Mouse (Mus musculus) hindbrain, embryonic 14.5 days (tissue): ENCODE results near the gene Itih5. TPM values are rescaled to one million over a fixed set of nuclear protein-coding genes. Genes with fewer than 3 reads are reported as not detected.

Source experiments
- ATAC-seq: fragments of 200-750 bp; cut with Nextera tagmentation; 2 replicates; pipeline ENCODE4 v1.8.0; 2017; ENCODE audit warnings: moderate number of reproducible peaks, mild to moderate bottlenecking, moderate TSS enrichment, moderate library complexity; ENCODE audit not compliant: low FRiP score
- DNase-seq: peaks from one replicate; pipeline ENCODE4 v3.0.0-alpha.2; 2015; ENCODE audit warnings: low spot score
- H3K27ac ChIP-seq: fragments of 300-500 bp; sonication (generic); 2 replicates; pipeline ENCODE4 v1.5.1; 2014; ENCODE audit warnings: mild to moderate bottlenecking, moderate library complexity
- H3K27me3 ChIP-seq: fragments of 300-500 bp; sonication (generic); 2 replicates; pipeline ENCODE4 v1.6.1; 2014; ENCODE audit warnings: mild to moderate bottlenecking, low read length, mixed read lengths; ENCODE audit not compliant: control insufficient read depth, insufficient read depth
- H3K36me3 ChIP-seq: fragments of 300-500 bp; sonication (generic); replicated peaks from 2 replicates; pipeline ENCODE4 v1.6.1; 2014; ENCODE audit not compliant: control insufficient read depth, insufficient read depth
- H3K4me1 ChIP-seq: fragments of 300-500 bp; sonication (generic); replicated peaks from 2 replicates; pipeline ENCODE4 v1.6.1; 2014; ENCODE audit warnings: antibody characterized with exemption, low read length, mixed read lengths; ENCODE audit not compliant: control insufficient read depth, insufficient read depth
- H3K4me2 ChIP-seq: fragments of 300-500 bp; sonication (generic); replicated peaks from 2 replicates; pipeline ENCODE4 v1.6.1; 2014; ENCODE audit warnings: mild to moderate bottlenecking, moderate library complexity
- H3K4me3 ChIP-seq: fragments of 300-500 bp; sonication (generic); replicated peaks from 2 replicates; pipeline ENCODE4 v1.5.1; 2014; ENCODE audit warnings: mild to moderate bottlenecking, low read length
- H3K9ac ChIP-seq: fragments of 300-500 bp; sonication (generic); 2 replicates; pipeline ENCODE4 v1.6.1; 2014
- H3K9me3 ChIP-seq: fragments of 300-500 bp; sonication (generic); 2 replicates; pipeline ENCODE4 v1.6.1; 2016; ENCODE audit warnings: low read length; ENCODE audit not compliant: control insufficient read depth
- WGBS: fragments of 180-500 bp; shearing (Covaris S2); extraction: QIAGEN DNeasy Blood & Tissue Kit; methylation state at CpG from one replicate; pipeline ENCODE4 v1.1.7; 2014; 5-methylcytosine and 5-hydroxymethylcytosine counted together
- polyA plus RNA-seq: library from polyadenylated mRNA; unstranded; fragments of >200 nt; fragmentation: Nextera tagmentation; extraction: Ambion mirVana; gene quantifications from 2 replicates; pipeline ENCODE4 v1.2.1, GENCODE M21; 2014

The Itih5 gene
- polyA plus RNA-seq, 1 experiment from 2014 or later, result 10.4 TPM

DNA sequence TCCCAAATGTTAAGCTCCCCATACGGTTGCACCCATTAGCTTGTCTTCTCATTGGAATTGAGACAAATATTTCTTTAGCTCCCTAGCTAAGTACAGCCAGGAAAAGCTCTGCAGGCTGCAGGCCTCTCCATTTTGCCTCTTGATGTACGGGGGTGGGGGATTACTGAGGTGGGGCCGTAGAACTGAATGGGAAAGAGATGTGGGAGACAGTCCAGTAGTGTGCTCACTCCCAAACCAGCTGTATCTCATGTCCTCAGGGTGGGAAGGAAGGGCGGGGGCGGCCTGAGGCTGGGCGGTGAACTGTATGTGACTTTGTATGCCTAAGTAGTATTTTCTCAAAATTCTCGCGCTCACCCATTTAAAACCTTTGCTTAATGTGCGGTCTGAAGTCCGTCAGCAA is 3.8 kb downstream of the Itih5 start:
- no peak for ATAC-seq

DNA sequence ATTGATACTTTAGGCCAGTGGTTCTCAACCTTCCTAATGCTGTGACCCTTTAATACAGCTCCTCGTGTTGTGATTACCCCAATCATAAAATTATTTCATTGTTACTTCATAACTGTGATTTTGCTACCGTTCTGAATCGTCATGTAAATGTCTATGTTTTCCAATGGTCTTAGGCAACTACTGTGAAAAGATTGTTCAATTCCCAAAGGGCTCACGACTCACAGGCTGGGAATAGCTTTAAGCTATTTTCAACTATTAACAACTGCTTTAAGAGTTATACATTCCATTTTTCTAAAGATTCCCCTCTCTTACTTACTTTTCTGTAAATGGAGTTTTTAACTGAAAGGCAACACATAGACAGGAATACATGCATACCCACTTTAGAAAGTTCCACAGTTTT is 8.6 kb downstream of the Itih5 start:
- H3K36me3 ChIP-seq, result no peaks in the 10 kb centered on the region
- H3K9ac ChIP-seq, result no peak overlapping the region
- no peaks in the 10 kb centered on the region for H3K4me1 ChIP-seq
- ATAC-seq, result no peak
- no peaks in the 10 kb centered on the region for H3K9me3 ChIP-seq
- no peak overlapping the region for H3K4me2 ChIP-seq
- no peak overlapping the region for H3K4me3 ChIP-seq
- no peaks in the 10 kb centered on the region for H3K27me3 ChIP-seq
- WGBS, result 86% methylated on average over 4 of the region's 4 CpGs
- DNase-seq, result no peak
- H3K27ac ChIP-seq, result no peak overlapping the region

More for the DNA sequence above, 3.8 kb downstream of the Itih5 start:
- Histone ChIP-seq H3K4me1 (peaks cover 6% of the 10 kb centered on the region), H3K9me3 (no peaks in the 10 kb centered on the region), H3K4me3 (no peak overlapping the region), H3K27me3 (no peaks in the 10 kb centered on the region), H3K27ac (no peak overlapping the region), H3K9ac (no peak overlapping the region), H3K4me2 (no peak overlapping the region), H3K36me3 (no peaks in the 10 kb centered on the region)
- no peak for DNase-seq
- WGBS, result 88% methylated on average over 10 of the region's 10 CpGs

DNA sequence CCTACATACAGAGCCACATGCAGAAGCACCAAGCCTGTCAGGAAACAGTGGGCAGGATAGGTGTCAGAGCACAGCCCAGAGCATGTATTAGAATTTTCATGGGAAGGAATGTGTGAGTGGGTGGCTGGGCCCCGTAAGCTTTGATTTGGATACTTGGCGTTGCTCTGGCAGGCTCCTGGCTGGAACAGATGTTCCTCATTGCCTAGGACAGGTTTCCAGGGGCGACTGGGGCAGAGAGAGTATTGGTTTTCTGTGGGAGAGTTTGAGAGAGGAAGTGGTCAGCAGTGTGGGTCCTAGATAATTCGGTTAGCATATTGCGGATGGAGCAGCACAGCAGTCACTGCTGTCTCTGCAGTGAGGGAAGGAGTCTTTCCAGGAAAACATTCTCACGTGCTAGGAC is 13.3 kb downstream of the Itih5 start:
- DNase-seq (no peak), ATAC-seq (no peak)
- H3K36me3 ChIP-seq, result no peaks in the 10 kb centered on the region
- no peak overlapping the region for H3K9ac ChIP-seq
- H3K4me1 ChIP-seq, result no peaks in the 10 kb centered on the region
- WGBS, result 76% methylated on average over 6 of the region's 6 CpGs
- H3K4me3 ChIP-seq, result no peak overlapping the region
- no peaks in the 10 kb centered on the region for H3K9me3 ChIP-seq
- H3K27ac ChIP-seq, result no peak overlapping the region
- no peak overlapping the region for H3K4me2 ChIP-seq
- H3K27me3 ChIP-seq, result no peaks in the 10 kb centered on the region

DNA sequence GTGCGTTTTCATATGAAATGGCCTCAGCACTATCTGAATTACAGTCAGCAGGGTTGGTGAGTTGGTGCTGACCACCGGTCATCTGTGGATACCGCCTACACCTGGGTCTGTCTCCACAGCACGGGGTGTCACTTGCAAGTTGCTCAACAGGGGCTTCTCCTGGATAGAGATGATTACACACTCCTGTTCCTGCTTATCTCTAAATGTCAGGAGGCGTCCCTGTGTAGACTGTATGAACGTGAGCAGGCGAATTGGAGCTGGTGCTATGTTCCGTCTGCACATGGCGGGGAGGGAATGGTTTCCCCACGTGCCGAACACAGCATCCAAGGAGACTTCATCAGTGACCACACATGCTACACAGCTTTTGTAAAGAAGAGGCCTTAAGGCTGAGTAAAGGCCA is 13.9 kb downstream of the Itih5 start:
- no peak for DNase-seq
- no peaks in the 10 kb centered on the region for H3K36me3 ChIP-seq
- H3K9ac ChIP-seq, result no peak overlapping the region
- no peak for ATAC-seq
- H3K4me3 ChIP-seq, result no peak overlapping the region
- H3K27ac ChIP-seq, result no peak overlapping the region
- H3K4me1 ChIP-seq, result no peaks in the 10 kb centered on the region
- no peaks in the 10 kb centered on the region for H3K27me3 ChIP-seq
- no peak overlapping the region for H3K4me2 ChIP-seq
- H3K9me3 ChIP-seq, result no peaks in the 10 kb centered on the region
- WGBS, result 92% methylated on average over 11 of the region's 11 CpGs

- Histone ChIP-seq H3K4me2 (no peak overlapping the region), H3K9me3 (no peaks in the 10 kb centered on the region), H3K4me3 (no peak overlapping the region), H3K27me3 (no peaks in the 10 kb centered on the region), H3K27ac (no peak overlapping the region), H3K4me1 (no peaks in the 10 kb centered on the region), H3K36me3 (no peaks in the 10 kb centered on the region), H3K9ac (no peak overlapping the region)
- ATAC-seq (no peak), DNase-seq (no peak)
- 62% methylated on average over 8 of the region's 8 CpGs for WGBS
Observed at GRCm38 (mm10) chr2:10168016-10168415, 14.6 kb downstream of the Itih5 start.

DNA sequence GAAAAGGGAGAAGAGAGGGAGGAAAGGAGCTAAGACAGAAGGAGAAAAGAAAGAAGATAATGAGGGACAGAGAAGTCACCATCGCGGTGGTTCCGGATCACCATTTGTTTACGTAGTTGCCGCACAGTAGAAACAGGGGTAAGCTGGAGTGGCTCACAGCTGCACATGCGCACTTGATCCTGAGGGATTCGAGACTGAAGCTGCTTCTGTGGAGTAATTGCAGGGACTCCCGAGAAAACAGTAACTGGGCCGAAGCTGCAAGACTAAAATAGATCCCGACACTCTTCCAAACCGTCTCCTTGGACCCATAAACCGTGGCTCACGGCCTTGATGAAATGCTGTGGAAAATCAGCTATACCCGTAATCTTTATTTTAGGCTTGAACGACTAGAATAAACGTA is 16.6 kb downstream of the Itih5 start:
- Histone ChIP-seq H3K9ac (no peak overlapping the region), H3K9me3 (no peaks in the 10 kb centered on the region), H3K4me2 (no peak overlapping the region), H3K4me1 (no peaks in the 10 kb centered on the region), H3K27me3 (no peaks in the 10 kb centered on the region), H3K4me3 (no peak overlapping the region), H3K36me3 (no peaks in the 10 kb centered on the region), H3K27ac (no peak overlapping the region)
- ATAC-seq, result no peak
- WGBS, result 92% methylated on average over 16 of the region's 16 CpGs
- DNase-seq, result no peak

GRCm38 (mm10) chr2:10193553-10193952 is 40.2 kb downstream of the Itih5 start:
- Histone ChIP-seq H3K4me3 (no peak overlapping the region), H3K36me3 (no peaks in the 10 kb centered on the region), H3K27ac (no peak overlapping the region), H3K4me2 (no peak overlapping the region), H3K9ac (no peak overlapping the region), H3K9me3 (no peaks in the 10 kb centered on the region), H3K27me3 (no peaks in the 10 kb centered on the region), H3K4me1 (no peaks in the 10 kb centered on the region)
- 81% methylated on average over 3 of the region's 3 CpGs for WGBS
- DNase-seq (no peak), ATAC-seq (no peak)

- no peaks in the 10 kb centered on the region for H3K4me1 ChIP-seq
- no peak overlapping the region for H3K4me2 ChIP-seq
- no peak overlapping the region for H3K27ac ChIP-seq
- no peaks in the 10 kb centered on the region for H3K27me3 ChIP-seq
- WGBS, result 84% methylated on average over 3 of the region's 3 CpGs
- ATAC-seq, result no peak
- H3K4me3 ChIP-seq, result no peak overlapping the region
- H3K9me3 ChIP-seq, result no peaks in the 10 kb centered on the region
- no peak overlapping the region for H3K9ac ChIP-seq
- H3K36me3 ChIP-seq, result no peaks in the 10 kb centered on the region
- DNase-seq, result no peak
Observed at GRCm38 (mm10) chr2:10195162-10195561, 41.8 kb downstream of the Itih5 start.

DNA sequence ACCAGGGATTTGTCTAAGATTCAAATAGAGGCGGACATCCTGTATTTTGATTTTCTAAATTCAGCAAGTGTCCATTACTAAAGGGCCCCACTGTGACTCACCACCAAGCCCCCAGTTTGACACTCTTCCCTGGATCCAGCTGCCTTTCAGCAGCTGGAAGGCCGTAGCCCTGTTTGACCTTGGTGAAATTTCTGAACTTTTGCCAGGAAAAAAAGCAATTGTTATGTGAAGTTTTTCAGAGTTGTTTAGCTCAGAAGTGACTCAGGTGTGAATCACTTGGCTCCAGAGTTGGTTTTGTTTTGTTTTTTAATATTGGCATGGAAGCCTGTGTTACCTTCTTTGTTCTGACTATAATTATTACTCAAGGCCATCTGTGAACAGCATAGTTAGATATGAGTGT is 46.0 kb downstream of the Itih5 start:
- Histone ChIP-seq H3K27ac (no peak overlapping the region), H3K27me3 (no peaks in the 10 kb centered on the region), H3K4me2 (no peak overlapping the region), H3K9me3 (no peaks in the 10 kb centered on the region), H3K4me3 (no peak overlapping the region), H3K4me1 (no peaks in the 10 kb centered on the region), H3K9ac (no peak overlapping the region), H3K36me3 (no peaks in the 10 kb centered on the region)
- 77% methylated on average over 2 of the region's 2 CpGs for WGBS
- DNase-seq (no peak), ATAC-seq (no peak)

- Histone ChIP-seq H3K27ac (no peak overlapping the region), H3K4me1 (no peaks in the 10 kb centered on the region), H3K4me3 (no peak overlapping the region), H3K9ac (no peak overlapping the region), H3K36me3 (no peaks in the 10 kb centered on the region), H3K4me2 (no peak overlapping the region), H3K27me3 (no peaks in the 10 kb centered on the region), H3K9me3 (no peaks in the 10 kb centered on the region)
- no peak for DNase-seq
- no peak for ATAC-seq
- 73% methylated on average over 3 of the region's 3 CpGs for WGBS
Observed at GRCm38 (mm10) chr2:10200736-10201285, 47.4 kb downstream of the Itih5 start.
